Mouse (Mus musculus): ENCODE measurements around the gene Mbtd1. TPM values are rescaled to one million over a fixed set of nuclear protein-coding genes. Genes with fewer than 3 reads are reported as not detected.

The Mbtd1 gene
- polyA plus RNA-seq, 1 experiment from 2014 or later, result 25.0 TPM

DNA sequence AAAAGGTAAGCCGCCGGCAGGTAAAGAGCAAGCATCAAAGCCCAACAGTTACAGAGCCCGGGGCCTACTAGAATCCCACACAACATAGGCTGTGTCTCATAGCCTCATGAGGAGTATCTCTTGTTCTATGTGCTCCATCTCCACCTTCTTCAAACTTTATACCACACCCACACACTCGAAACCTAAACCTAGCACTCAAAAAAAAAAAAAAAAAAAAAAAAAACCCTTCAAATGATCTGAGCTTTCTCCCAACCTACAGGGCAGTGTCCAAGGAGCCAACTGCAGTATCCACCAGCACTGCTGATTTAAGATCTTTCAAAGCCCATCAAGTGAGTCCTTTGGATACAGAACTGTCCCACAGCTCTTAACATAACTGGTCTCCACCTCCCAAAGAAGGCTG is 1.6 kb upstream of the Mbtd1 start:
- H3K9ac ChIP-seq (replicated peaks; ENCODE audit: low read depth, low read length), result peak overlapping the region; percentile 74; the same call in 1 of the 2 replicates
- no peak overlapping the region for H3K27ac ChIP-seq (ENCODE audit: low read depth, low read length)
- H3K36me3 ChIP-seq (ENCODE audit: control insufficient read depth, insufficient read depth, low read length), result peaks cover 17% of the 10 kb centered on the region
- peak overlapping the region; percentile 69 for H3K4me2 ChIP-seq (ENCODE audit: low read depth, low read length)
- H3K4me3 ChIP-seq (ENCODE audit: low read depth, low read length), result peak overlapping the region; percentile 71
- peaks cover 25% of the 10 kb centered on the region for H3K4me1 ChIP-seq (ENCODE audit: control insufficient read depth, insufficient read depth, low read length)
- no peaks in the 10 kb centered on the region for H3K9me3 ChIP-seq (ENCODE audit: control insufficient read depth, low read length)
- H3K27me3 ChIP-seq (ENCODE audit: control insufficient read depth, insufficient read depth, low read length), result no peaks in the 10 kb centered on the region
- WGBS, result 84% methylated on average over 4 of the region's 4 CpGs
- no peak for ATAC-seq (ENCODE audit: low read depth)

DNA sequence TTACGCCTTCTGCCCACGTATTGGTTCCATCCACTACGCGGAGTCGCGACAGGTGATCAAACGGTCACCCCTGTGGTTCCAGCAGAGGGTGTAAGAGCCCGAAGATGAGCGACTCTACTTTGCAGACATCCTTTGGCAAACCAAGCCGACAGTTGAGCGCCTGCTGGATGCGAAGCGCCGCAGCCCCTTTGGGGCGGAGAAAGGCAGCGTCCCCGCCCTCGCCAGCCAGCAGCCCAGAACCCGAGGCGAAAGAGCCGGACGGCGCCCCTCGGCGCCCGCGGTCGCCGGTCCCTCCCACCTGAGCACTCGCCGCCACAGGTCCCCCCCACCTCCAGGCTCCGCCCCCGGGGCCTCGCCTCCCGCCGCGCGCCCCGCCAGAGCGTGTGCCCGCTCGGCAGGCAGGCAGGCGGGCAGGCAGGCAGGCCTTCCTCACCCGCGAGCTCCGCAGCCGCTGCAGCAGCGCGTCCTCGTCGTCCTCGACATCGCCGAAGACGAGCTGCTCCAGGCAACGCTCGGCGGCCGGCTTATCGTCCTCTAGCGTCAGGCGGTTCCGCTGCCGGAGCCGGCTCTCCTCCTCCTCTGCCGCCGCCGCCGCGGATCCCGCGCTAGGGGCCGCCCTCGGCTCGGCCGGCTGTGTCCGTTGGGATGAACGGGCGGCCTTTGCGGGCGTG is 616 bp upstream of the Mbtd1 start:
- H3K4me2 ChIP-seq (ENCODE audit: low read depth, low read length), result peak overlapping the region; percentile 69
- H3K27ac ChIP-seq (ENCODE audit: low read depth, low read length), result peak overlapping the region; percentile 92
- H3K36me3 ChIP-seq (ENCODE audit: control insufficient read depth, insufficient read depth, low read length), result peaks cover 10% of the 10 kb centered on the region; the same call in 1 of the 2 replicates
- H3K4me3 ChIP-seq (ENCODE audit: low read depth, low read length), result peak overlapping the region; percentile 71
- peak; percentile 35 for ATAC-seq (ENCODE audit: low read depth)
- H3K27me3 ChIP-seq (ENCODE audit: control insufficient read depth, insufficient read depth, low read length), result no peaks in the 10 kb centered on the region
- peak overlapping the region; percentile 74 for H3K9ac ChIP-seq (replicated peaks; ENCODE audit: low read depth, low read length)
- no peaks in the 10 kb centered on the region for H3K9me3 ChIP-seq (ENCODE audit: control insufficient read depth, low read length)
- H3K4me1 ChIP-seq (ENCODE audit: control insufficient read depth, insufficient read depth, low read length), result peaks cover 25% of the 10 kb centered on the region
- WGBS, result under 1% methylated on average over 66 of the region's 81 CpGs

DNA sequence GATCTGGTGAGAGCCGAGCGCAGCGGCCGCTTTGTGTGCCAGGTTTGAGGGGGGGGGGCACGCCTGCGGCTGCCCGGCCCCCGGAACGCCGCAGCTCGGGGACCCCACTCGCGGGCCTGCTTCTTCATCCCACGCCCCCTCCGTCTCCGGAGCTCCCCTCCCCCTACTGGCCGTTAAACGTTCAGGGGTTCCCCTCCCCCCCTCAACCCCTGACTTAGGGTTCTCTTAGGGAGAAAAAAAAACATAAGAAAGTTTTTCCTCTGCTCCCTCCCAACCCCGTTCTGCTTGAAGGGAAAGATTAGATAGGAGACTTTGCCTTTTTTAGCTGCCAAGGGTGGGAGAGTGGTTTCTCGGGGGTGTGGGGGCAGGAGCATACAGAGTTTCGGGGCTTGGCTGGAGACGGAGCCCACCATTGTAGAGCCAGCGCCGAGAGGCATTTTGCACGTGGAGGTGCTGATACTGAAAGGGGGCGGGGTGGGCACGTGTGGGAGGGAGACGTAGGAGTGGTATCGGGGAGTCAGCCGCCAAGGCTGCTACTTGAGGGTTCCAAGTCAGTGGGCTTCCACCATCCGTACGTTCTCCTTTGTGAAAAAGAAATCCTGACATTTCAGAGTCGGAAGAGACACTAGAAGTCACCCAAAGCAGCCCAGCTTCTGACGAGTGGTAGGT is 893 bp downstream of the Mbtd1 start:
- no peaks in the 10 kb centered on the region for H3K27me3 ChIP-seq (ENCODE audit: control insufficient read depth, insufficient read depth, low read length)
- peaks cover 25% of the 10 kb centered on the region for H3K4me1 ChIP-seq (ENCODE audit: control insufficient read depth, insufficient read depth, low read length)
- ATAC-seq (ENCODE audit: low read depth), result no peak
- H3K36me3 ChIP-seq (ENCODE audit: control insufficient read depth, insufficient read depth, low read length), result peaks cover 3% of the 10 kb centered on the region; the same call in 1 of the 2 replicates
- peak overlapping the region; percentile 71 for H3K4me3 ChIP-seq (ENCODE audit: low read depth, low read length)
- H3K4me2 ChIP-seq (ENCODE audit: low read depth, low read length), result peak overlapping the region; percentile 62
- peak overlapping the region; percentile 74 for H3K9ac ChIP-seq (replicated peaks; ENCODE audit: low read depth, low read length)
- no peaks in the 10 kb centered on the region for H3K9me3 ChIP-seq (ENCODE audit: control insufficient read depth, low read length)
- H3K27ac ChIP-seq (ENCODE audit: low read depth, low read length), result peak overlapping the region; percentile 92
- under 1% methylated on average over 23 of the region's 34 CpGs for WGBS

DNA sequence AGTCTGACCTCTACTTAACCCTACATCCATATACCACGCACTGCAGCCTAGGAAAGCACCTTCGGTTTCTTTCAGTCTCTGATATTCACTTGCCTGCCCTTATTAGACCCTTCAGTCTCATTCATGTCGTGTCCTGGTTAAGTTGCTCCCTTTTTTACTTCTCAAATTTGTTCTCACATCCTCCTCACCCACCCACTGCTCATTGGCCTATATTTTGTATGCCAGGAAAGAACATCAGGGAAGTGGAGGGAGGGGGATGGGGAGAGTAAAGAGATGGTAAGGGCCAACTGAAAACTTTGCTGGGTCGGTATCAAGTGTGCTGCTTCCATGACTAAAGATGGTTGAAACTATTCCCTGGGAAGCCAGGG is 1.4 kb downstream of the Mbtd1 start:
- peak overlapping the region; percentile 74 for H3K9ac ChIP-seq (replicated peaks; ENCODE audit: low read depth, low read length)
- peak overlapping the region; percentile 62 for H3K4me2 ChIP-seq (ENCODE audit: low read depth, low read length)
- no peak for ATAC-seq (ENCODE audit: low read depth)
- H3K27ac ChIP-seq (ENCODE audit: low read depth, low read length), result no peak overlapping the region
- peaks cover 25% of the 10 kb centered on the region for H3K4me1 ChIP-seq (ENCODE audit: control insufficient read depth, insufficient read depth, low read length)
- peak overlapping the region; percentile 71 for H3K4me3 ChIP-seq (ENCODE audit: low read depth, low read length)
- WGBS, result 9% methylated on average over 4 of the region's 4 CpGs
- H3K9me3 ChIP-seq (ENCODE audit: control insufficient read depth, low read length), result no peaks in the 10 kb centered on the region
- no peaks in the 10 kb centered on the region for H3K27me3 ChIP-seq (ENCODE audit: control insufficient read depth, insufficient read depth, low read length)
- H3K36me3 ChIP-seq (ENCODE audit: control insufficient read depth, insufficient read depth, low read length), result peaks cover 3% of the 10 kb centered on the region; the same call in 1 of the 2 replicates

DNA sequence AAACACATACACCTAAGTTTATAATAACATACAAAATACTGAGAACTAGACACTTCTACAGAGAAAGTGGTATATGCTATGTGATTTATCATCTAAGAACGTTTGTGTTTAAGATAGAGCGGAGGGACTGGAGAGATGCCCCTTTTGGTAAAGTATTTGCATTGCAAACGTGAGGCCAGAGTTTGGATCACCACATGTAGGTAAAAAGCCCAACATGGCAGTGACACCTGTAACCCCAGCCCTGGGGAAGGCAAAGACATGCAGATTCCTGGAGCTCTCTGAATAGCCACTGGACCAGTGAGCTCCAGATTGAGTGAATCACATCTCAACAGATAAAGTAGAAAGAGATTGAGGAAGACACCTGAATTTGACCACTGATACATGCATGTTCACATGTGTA is 12.1 kb downstream of the Mbtd1 start:
- H3K9ac ChIP-seq (replicated peaks; ENCODE audit: low read depth, low read length), result no peak overlapping the region
- ATAC-seq (ENCODE audit: low read depth), result no peak
- WGBS, result 81% methylated on average over 3 of the region's 3 CpGs
- no peak overlapping the region for H3K27ac ChIP-seq (ENCODE audit: low read depth, low read length)
- H3K9me3 ChIP-seq (ENCODE audit: control insufficient read depth, low read length), result no peaks in the 10 kb centered on the region
- no peak overlapping the region for H3K4me3 ChIP-seq (ENCODE audit: low read depth, low read length)
- H3K4me1 ChIP-seq (ENCODE audit: control insufficient read depth, insufficient read depth, low read length), result no peaks in the 10 kb centered on the region
- H3K36me3 ChIP-seq (ENCODE audit: control insufficient read depth, insufficient read depth, low read length), result peaks cover 11% of the 10 kb centered on the region; the same call in 1 of the 2 replicates
- H3K4me2 ChIP-seq (ENCODE audit: low read depth, low read length), result no peak overlapping the region
- no peaks in the 10 kb centered on the region for H3K27me3 ChIP-seq (ENCODE audit: control insufficient read depth, insufficient read depth, low read length)

DNA sequence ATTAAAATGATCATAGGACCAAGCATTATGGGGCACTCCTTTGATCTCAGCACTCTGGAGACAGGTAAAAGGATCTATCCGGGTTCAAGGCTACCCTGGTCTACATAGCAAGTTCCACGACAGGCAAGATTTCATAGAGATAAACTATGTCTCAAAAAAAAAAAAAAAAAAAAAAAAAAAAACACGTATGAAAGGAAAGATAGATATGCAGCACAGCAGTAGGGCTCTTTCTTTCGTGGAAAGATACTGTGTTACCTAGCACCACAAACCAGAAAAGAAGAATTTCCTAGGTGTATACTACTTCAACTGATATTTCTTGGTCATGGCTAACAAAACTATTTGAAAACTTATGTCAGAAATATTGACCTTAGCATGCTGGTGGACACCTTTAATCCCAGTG is 21.2 kb downstream of the Mbtd1 start:
- Histone ChIP-seq H3K4me3 (ENCODE audit: low read depth, low read length) (no peak overlapping the region), H3K4me1 (ENCODE audit: control insufficient read depth, insufficient read depth, low read length) (no peaks in the 10 kb centered on the region), H3K36me3 (ENCODE audit: control insufficient read depth, insufficient read depth, low read length) (peaks cover 41% of the 10 kb centered on the region; the same call in 1 of the 2 replicates), H3K27me3 (ENCODE audit: control insufficient read depth, insufficient read depth, low read length) (no peaks in the 10 kb centered on the region), H3K4me2 (ENCODE audit: low read depth, low read length) (no peak overlapping the region), H3K9ac (replicated peaks; ENCODE audit: low read depth, low read length) (no peak overlapping the region), H3K9me3 (ENCODE audit: control insufficient read depth, low read length) (no peaks in the 10 kb centered on the region), H3K27ac (ENCODE audit: low read depth, low read length) (no peak overlapping the region)
- ATAC-seq (ENCODE audit: low read depth), result no peak
- 88% methylated on average over 4 of the region's 4 CpGs for WGBS

DNA sequence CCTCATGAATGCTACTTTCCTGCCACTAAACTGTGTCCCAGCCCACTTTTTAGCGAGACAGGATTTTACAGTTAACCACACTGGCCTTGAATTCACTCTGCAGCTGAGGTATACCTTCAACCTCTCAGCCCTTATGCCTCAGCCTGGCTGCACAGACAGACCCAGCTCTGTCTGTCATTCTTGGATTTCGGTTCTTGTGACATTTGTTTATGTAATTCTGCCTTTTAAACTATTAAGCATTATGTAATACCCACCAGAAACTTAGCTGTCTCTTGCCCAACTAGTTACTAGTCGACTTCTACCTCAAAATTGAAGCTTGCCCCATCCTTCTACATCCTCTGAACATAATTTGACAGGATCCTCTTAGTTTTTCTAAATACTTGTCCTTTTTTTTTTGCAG is 22.2 kb downstream of the Mbtd1 start:
- Histone ChIP-seq H3K4me3 (ENCODE audit: low read depth, low read length) (no peak overlapping the region), H3K27ac (ENCODE audit: low read depth, low read length) (no peak overlapping the region), H3K9ac (replicated peaks; ENCODE audit: low read depth, low read length) (no peak overlapping the region), H3K9me3 (ENCODE audit: control insufficient read depth, low read length) (no peaks in the 10 kb centered on the region), H3K27me3 (ENCODE audit: control insufficient read depth, insufficient read depth, low read length) (no peaks in the 10 kb centered on the region), H3K4me1 (ENCODE audit: control insufficient read depth, insufficient read depth, low read length) (no peaks in the 10 kb centered on the region), H3K4me2 (ENCODE audit: low read depth, low read length) (no peak overlapping the region), H3K36me3 (ENCODE audit: control insufficient read depth, insufficient read depth, low read length) (peaks cover 44% of the 10 kb centered on the region)
- 88% methylated on average over 3 of the region's 3 CpGs for WGBS
- no peak for ATAC-seq (ENCODE audit: low read depth)

DNA sequence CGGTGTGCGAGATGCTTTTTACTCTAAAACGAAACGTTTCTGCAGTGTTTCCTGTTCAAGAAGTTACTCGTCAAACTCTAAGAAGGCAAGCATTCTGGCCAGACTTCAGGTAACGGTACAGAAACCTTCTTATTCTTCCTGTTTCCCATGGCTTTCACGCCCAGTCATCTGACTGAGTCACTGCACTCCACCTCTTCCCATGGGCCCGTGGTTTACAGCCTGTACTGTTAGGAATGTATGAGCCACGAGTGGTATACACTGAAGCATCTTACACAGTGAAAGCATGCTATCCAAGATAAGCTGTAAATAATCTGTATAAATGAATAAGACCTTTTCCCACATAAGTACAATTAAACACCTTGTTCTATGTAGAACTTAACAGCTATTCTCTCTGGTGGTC is 23.2 kb downstream of the Mbtd1 start:
- Histone ChIP-seq H3K4me2 (ENCODE audit: low read depth, low read length) (no peak overlapping the region), H3K4me3 (ENCODE audit: low read depth, low read length) (no peak overlapping the region), H3K36me3 (ENCODE audit: control insufficient read depth, insufficient read depth, low read length) (peaks cover 48% of the 10 kb centered on the region), H3K27me3 (ENCODE audit: control insufficient read depth, insufficient read depth, low read length) (no peaks in the 10 kb centered on the region), H3K4me1 (ENCODE audit: control insufficient read depth, insufficient read depth, low read length) (no peaks in the 10 kb centered on the region), H3K27ac (ENCODE audit: low read depth, low read length) (no peak overlapping the region), H3K9ac (replicated peaks; ENCODE audit: low read depth, low read length) (no peak overlapping the region), H3K9me3 (ENCODE audit: control insufficient read depth, low read length) (no peaks in the 10 kb centered on the region)
- 92% methylated on average over 9 of the region's 9 CpGs for WGBS
- ATAC-seq (ENCODE audit: low read depth), result no peak

DNA sequence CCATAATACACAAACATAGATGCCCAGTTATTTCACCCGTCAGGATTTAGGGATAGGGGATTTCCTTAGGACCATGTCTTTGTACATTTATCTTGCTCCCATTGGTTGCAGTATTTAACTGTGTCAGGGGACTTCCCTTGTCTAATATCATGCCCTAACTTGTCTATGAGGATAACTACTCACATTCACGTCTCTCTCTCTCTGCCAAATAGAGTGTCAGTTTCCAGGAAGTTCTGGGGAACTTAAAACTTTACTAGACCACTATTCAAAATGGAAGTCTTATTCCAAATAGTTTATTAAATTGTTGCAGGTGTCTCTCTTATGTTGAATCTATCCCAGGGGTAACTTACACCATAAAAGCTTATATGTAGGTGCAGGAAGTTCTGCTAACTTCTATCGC is 26.0 kb downstream of the Mbtd1 start:
- no peaks in the 10 kb centered on the region for H3K9me3 ChIP-seq (ENCODE audit: control insufficient read depth, low read length)
- ATAC-seq (ENCODE audit: low read depth), result no peak
- 92% methylated on average over 3 of the region's 3 CpGs for WGBS
- H3K4me1 ChIP-seq (ENCODE audit: control insufficient read depth, insufficient read depth, low read length), result no peaks in the 10 kb centered on the region
- no peaks in the 10 kb centered on the region for H3K27me3 ChIP-seq (ENCODE audit: control insufficient read depth, insufficient read depth, low read length)
- no peak overlapping the region for H3K9ac ChIP-seq (replicated peaks; ENCODE audit: low read depth, low read length)
- H3K36me3 ChIP-seq (ENCODE audit: control insufficient read depth, insufficient read depth, low read length), result peaks cover 45% of the 10 kb centered on the region
- no peak overlapping the region for H3K4me2 ChIP-seq (ENCODE audit: low read depth, low read length)
- no peak overlapping the region for H3K4me3 ChIP-seq (ENCODE audit: low read depth, low read length)
- no peak overlapping the region for H3K27ac ChIP-seq (ENCODE audit: low read depth, low read length)
